Mouse (Mus musculus): ENCODE measurements at regions not wholly inside any gene's neighbourhood (a gene's known extent, or its start where the extent isn't known, plus 50 kb on each side); places are given as distances from the start of the nearest gene placed in this dataset.
A peak's percentile ranks its signal among the peaks of the same experiment; 100 is the strongest.

- WGBS, result 21% methylated on average over 7 of the region's 7 CpGs
- Histone ChIP-seq H3K4me1 (ENCODE audit: control insufficient read depth, insufficient read depth, low read length) (no peaks in the 10 kb centered on the region; the same call in 1 of the 2 replicates), H3K4me3 (ENCODE audit: low read length) (no peak overlapping the region), H3K36me3 (ENCODE audit: control insufficient read depth, insufficient read depth) (no peaks in the 10 kb centered on the region), H3K9ac (ENCODE audit: low read length) (no peak overlapping the region), H3K27ac (ENCODE audit: low read length) (no peak overlapping the region), H3K27me3 (ENCODE audit: control insufficient read depth, insufficient read depth, low read length) (no peaks in the 10 kb centered on the region), H3K9me3 (replicated peaks; ENCODE audit: control insufficient read depth, low read length) (no peaks in the 10 kb centered on the region), H3K4me2 (ENCODE audit: low read depth, low read length) (no peak overlapping the region)
- peak; percentile 55; the same call in 1 of the 2 replicates for ATAC-seq (replicated peaks; ENCODE audit: extremely low read depth, insufficient read depth, low FRiP score)
These were observed 94.1 kb upstream of the Atxn1 start for GRCm38 (mm10) chr13:46058862-46059261.

GRCm38 (mm10) chr13:46058341-46058740 is 93.5 kb upstream of the Atxn1 start:
- H3K36me3 ChIP-seq (ENCODE audit: control insufficient read depth, insufficient read depth), result no peaks in the 10 kb centered on the region
- H3K4me2 ChIP-seq (ENCODE audit: low read depth, low read length), result no peak overlapping the region
- no peak overlapping the region for H3K27ac ChIP-seq (ENCODE audit: low read length)
- no peak overlapping the region for H3K4me3 ChIP-seq (ENCODE audit: low read length)
- no peak for ATAC-seq (replicated peaks; ENCODE audit: extremely low read depth, insufficient read depth, low FRiP score)
- no peak overlapping the region for H3K9ac ChIP-seq (ENCODE audit: low read length)
- no peaks in the 10 kb centered on the region for H3K9me3 ChIP-seq (replicated peaks; ENCODE audit: control insufficient read depth, low read length)
- 43% methylated on average over 3 of the region's 3 CpGs for WGBS
- no peaks in the 10 kb centered on the region; the same call in 1 of the 2 replicates for H3K4me1 ChIP-seq (ENCODE audit: control insufficient read depth, insufficient read depth, low read length)
- H3K27me3 ChIP-seq (ENCODE audit: control insufficient read depth, insufficient read depth, low read length), result no peaks in the 10 kb centered on the region

DNA sequence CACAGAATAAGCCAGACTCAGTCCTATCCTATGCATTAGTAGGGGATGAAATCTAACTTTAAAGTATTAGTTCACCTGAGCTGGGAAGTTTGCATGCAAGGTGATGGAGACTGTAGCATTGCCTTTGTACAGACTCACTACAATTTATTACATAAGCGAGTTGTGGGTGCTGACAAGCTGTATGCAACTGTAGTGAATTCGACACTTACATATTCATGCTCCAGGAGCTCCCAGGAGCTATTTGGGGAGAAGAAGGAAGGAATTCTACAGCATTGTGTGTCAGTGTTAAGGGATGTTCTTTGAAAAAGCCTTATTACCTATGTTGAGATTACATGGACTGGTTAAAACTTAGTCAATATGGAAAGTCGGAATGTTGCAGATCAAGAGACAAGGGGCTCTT is 90.6 kb upstream of the Atxn1 start:
- ATAC-seq (replicated peaks; ENCODE audit: extremely low read depth, insufficient read depth, low FRiP score), result no peak
- Histone ChIP-seq H3K27me3 (ENCODE audit: control insufficient read depth, insufficient read depth, low read length) (no peaks in the 10 kb centered on the region), H3K4me2 (ENCODE audit: low read depth, low read length) (no peak overlapping the region)

GRCm38 (mm10) chr13:46043568-46043967 is 78.8 kb upstream of the Atxn1 start:
- no peak overlapping the region; the same call in 1 of the 2 replicates for H3K4me2 ChIP-seq (ENCODE audit: low read depth, low read length)
- no peak for ATAC-seq (replicated peaks; ENCODE audit: extremely low read depth, insufficient read depth, low FRiP score)
- no peaks in the 10 kb centered on the region for H3K36me3 ChIP-seq (ENCODE audit: control insufficient read depth, insufficient read depth)
- no peak overlapping the region for H3K9ac ChIP-seq (ENCODE audit: low read length)
- WGBS, result 74% methylated on average over 12 of the region's 12 CpGs
- 0 out of 2 replicates have a peak, but pooled peaks cover 2% of the 10 kb centered on the region for H3K4me1 ChIP-seq (ENCODE audit: control insufficient read depth, insufficient read depth, low read length)
- no peak overlapping the region for H3K4me3 ChIP-seq (ENCODE audit: low read length)
- H3K9me3 ChIP-seq (replicated peaks; ENCODE audit: control insufficient read depth, low read length), result no peaks in the 10 kb centered on the region
- H3K27me3 ChIP-seq (ENCODE audit: control insufficient read depth, insufficient read depth, low read length), result no peaks in the 10 kb centered on the region
- H3K27ac ChIP-seq (ENCODE audit: low read length), result no peak overlapping the region

More for the DNA sequence above, 90.6 kb upstream of the Atxn1 start:
- Histone ChIP-seq H3K4me3 (ENCODE audit: low read length) (no peak overlapping the region), H3K9me3 (replicated peaks; ENCODE audit: control insufficient read depth, low read length) (no peaks in the 10 kb centered on the region), H3K36me3 (ENCODE audit: control insufficient read depth, insufficient read depth) (no peaks in the 10 kb centered on the region), H3K27ac (ENCODE audit: low read length) (no peak overlapping the region), H3K9ac (ENCODE audit: low read length) (no peak overlapping the region), H3K4me1 (ENCODE audit: control insufficient read depth, insufficient read depth, low read length) (no peaks in the 10 kb centered on the region; the same call in 1 of the 2 replicates)
- WGBS, result 81% methylated on average over 3 of the region's 3 CpGs

GRCm38 (mm10) chr13:46043016-46043415 is 78.2 kb upstream of the Atxn1 start:
- Histone ChIP-seq H3K4me2 (ENCODE audit: low read depth, low read length) (peak overlapping the region; percentile 42), H3K36me3 (ENCODE audit: control insufficient read depth, insufficient read depth) (no peaks in the 10 kb centered on the region), H3K27me3 (ENCODE audit: control insufficient read depth, insufficient read depth, low read length) (no peaks in the 10 kb centered on the region), H3K27ac (ENCODE audit: low read length) (no peak overlapping the region), H3K4me1 (ENCODE audit: control insufficient read depth, insufficient read depth, low read length) (0 out of 2 replicates have a peak, but pooled peaks cover 2% of the 10 kb centered on the region), H3K9me3 (replicated peaks; ENCODE audit: control insufficient read depth, low read length) (no peaks in the 10 kb centered on the region), H3K9ac (ENCODE audit: low read length) (no peak overlapping the region), H3K4me3 (ENCODE audit: low read length) (peak overlapping the region; percentile 15; the same call in 1 of the 2 replicates)
- no peak for ATAC-seq (replicated peaks; ENCODE audit: extremely low read depth, insufficient read depth, low FRiP score)
- WGBS, result 46% methylated on average over 10 of the region's 10 CpGs

- Histone ChIP-seq H3K4me3 (ENCODE audit: low read length) (no peak overlapping the region), H3K27me3 (ENCODE audit: control insufficient read depth, insufficient read depth, low read length) (no peaks in the 10 kb centered on the region), H3K4me1 (ENCODE audit: control insufficient read depth, insufficient read depth, low read length) (0 out of 2 replicates have a peak, but pooled peaks cover 2% of the 10 kb centered on the region), H3K36me3 (ENCODE audit: control insufficient read depth, insufficient read depth) (no peaks in the 10 kb centered on the region), H3K9me3 (replicated peaks; ENCODE audit: control insufficient read depth, low read length) (no peaks in the 10 kb centered on the region), H3K9ac (ENCODE audit: low read length) (no peak overlapping the region), H3K4me2 (ENCODE audit: low read depth, low read length) (no peak overlapping the region), H3K27ac (ENCODE audit: low read length) (0 out of 2 replicates have a peak overlapping the region, but pooled peaks have one; percentile 27)
- 59% methylated on average over 8 of the region's 8 CpGs for WGBS
- no peak for ATAC-seq (replicated peaks; ENCODE audit: extremely low read depth, insufficient read depth, low FRiP score)
These were observed 77.4 kb upstream of the Atxn1 start for GRCm38 (mm10) chr13:46042224-46042623.

DNA sequence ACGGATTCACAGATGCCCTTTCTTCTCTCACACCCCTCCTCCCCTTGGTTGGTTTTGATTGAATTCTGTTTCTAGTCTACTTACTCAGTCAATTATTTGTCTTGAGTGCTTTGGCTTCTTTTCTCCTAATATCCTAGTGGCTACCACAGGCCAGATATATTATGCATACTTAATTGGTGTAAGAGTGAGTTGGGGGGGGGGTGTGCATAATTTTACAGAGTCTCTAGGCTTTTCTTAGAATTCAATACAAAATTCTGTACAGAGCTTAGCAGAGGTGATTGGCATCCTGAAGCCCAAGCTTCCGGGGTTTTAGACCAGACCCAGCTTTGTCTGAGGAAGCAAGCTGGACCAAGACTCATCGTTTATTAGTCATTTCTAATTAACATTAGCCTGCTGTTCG is 76.7 kb upstream of the Atxn1 start:
- no peaks in the 10 kb centered on the region for H3K27me3 ChIP-seq (ENCODE audit: control insufficient read depth, insufficient read depth, low read length)
- no peak for ATAC-seq (replicated peaks; ENCODE audit: extremely low read depth, insufficient read depth, low FRiP score)
- H3K9me3 ChIP-seq (replicated peaks; ENCODE audit: control insufficient read depth, low read length), result no peaks in the 10 kb centered on the region
- H3K4me3 ChIP-seq (ENCODE audit: low read length), result no peak overlapping the region
- whole genome bisulfite sequencing, result 90% methylated on average over 4 of the region's 4 CpGs
- H3K4me1 ChIP-seq (ENCODE audit: control insufficient read depth, insufficient read depth, low read length), result 0 out of 2 replicates have a peak, but pooled peaks cover 2% of the 10 kb centered on the region
- H3K4me2 ChIP-seq (ENCODE audit: low read depth, low read length), result no peak overlapping the region
- H3K36me3 ChIP-seq (ENCODE audit: control insufficient read depth, insufficient read depth), result no peaks in the 10 kb centered on the region
- H3K9ac ChIP-seq (ENCODE audit: low read length), result no peak overlapping the region
- no peak overlapping the region for H3K27ac ChIP-seq (ENCODE audit: low read length)

DNA sequence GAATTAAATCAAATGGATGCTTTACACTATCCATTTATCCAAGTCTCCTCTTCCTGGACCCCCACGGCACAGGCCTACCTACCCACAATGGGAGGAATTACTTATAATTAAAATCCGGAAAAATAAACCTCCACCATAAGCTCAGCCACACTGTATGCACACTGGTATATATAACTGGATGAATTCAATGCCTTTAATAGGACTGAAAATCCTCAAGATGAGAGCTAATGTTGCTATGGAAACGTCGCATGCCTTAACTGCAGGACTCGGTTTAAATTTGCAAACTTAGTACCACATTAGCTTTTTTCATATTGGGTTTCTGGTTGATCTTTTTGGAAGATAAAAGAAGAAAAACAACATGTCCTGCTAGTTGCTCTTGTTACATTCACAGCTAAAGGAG is 75.3 kb upstream of the Atxn1 start:
- Histone ChIP-seq H3K27ac (ENCODE audit: low read length) (no peak overlapping the region), H3K9me3 (replicated peaks; ENCODE audit: control insufficient read depth, low read length) (no peaks in the 10 kb centered on the region), H3K9ac (ENCODE audit: low read length) (no peak overlapping the region), H3K27me3 (ENCODE audit: control insufficient read depth, insufficient read depth, low read length) (no peaks in the 10 kb centered on the region), H3K4me3 (ENCODE audit: low read length) (no peak overlapping the region), H3K4me1 (ENCODE audit: control insufficient read depth, insufficient read depth, low read length) (0 out of 2 replicates have a peak, but pooled peaks cover 2% of the 10 kb centered on the region), H3K4me2 (ENCODE audit: low read depth, low read length) (no peak overlapping the region), H3K36me3 (ENCODE audit: control insufficient read depth, insufficient read depth) (no peaks in the 10 kb centered on the region)
- WGBS, result 90% methylated on average over 5 of the region's 5 CpGs
- no peak for ATAC-seq (replicated peaks; ENCODE audit: extremely low read depth, insufficient read depth, low FRiP score)

DNA sequence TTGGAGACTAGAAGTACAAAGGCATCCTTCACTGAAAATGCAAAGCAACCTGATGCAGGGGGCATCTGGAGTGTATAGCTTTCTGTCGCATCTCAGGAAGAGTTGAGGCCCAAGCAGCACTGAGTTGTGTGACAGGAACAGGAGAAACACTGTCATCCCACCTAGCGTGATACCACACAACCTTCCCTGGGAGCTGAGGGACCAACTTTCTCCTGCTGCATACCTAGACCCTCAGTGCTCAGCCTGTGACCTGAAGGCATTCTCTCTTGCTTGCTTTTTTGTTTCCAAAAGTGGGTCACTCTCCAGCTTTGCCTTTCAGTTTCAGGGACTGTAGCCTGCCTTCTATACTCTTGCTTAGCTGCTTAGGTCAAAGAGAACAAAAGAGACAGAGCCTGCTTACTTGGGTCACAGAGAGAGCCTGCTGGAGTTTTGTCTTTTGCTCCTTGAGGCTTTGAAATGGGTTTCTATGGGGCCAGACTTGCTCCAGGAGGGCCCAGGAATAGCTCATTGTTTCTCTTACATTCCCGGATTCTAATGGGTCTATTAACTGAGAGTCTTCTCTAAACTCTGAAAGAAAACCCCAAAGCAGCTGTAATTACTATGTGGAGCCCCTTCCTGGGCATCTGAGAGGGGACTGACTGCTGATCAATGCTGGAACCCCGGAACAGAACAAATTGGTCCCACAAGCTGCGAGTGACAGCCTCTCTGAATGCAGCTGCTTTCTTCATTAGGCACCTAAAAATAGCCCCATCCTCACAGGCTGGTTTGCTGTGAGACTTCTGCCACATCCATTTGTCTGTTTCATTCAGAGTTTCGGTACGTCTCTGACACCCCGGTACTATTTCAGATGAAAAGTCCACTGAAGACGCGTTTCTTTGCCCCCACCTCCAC is 73.9 kb upstream of the Atxn1 start:
- no peak overlapping the region for H3K9ac ChIP-seq (ENCODE audit: low read length)
- no peaks in the 10 kb centered on the region for H3K9me3 ChIP-seq (replicated peaks; ENCODE audit: control insufficient read depth, low read length)
- WGBS, result 56% methylated on average over 10 of the region's 10 CpGs
- H3K4me3 ChIP-seq (ENCODE audit: low read length), result no peak overlapping the region
- no peak overlapping the region for H3K27ac ChIP-seq (ENCODE audit: low read length)
- H3K27me3 ChIP-seq (ENCODE audit: control insufficient read depth, insufficient read depth, low read length), result no peaks in the 10 kb centered on the region
- 0 out of 2 replicates have a peak, but pooled peaks cover 2% of the 10 kb centered on the region for H3K4me1 ChIP-seq (ENCODE audit: control insufficient read depth, insufficient read depth, low read length)
- no peak overlapping the region for H3K4me2 ChIP-seq (ENCODE audit: low read depth, low read length)
- H3K36me3 ChIP-seq (ENCODE audit: control insufficient read depth, insufficient read depth), result no peaks in the 10 kb centered on the region
- no peak for ATAC-seq (replicated peaks; ENCODE audit: extremely low read depth, insufficient read depth, low FRiP score)

Measured in heart, embryonic 16.5 days (tissue).